In the genomic region with DNA sequence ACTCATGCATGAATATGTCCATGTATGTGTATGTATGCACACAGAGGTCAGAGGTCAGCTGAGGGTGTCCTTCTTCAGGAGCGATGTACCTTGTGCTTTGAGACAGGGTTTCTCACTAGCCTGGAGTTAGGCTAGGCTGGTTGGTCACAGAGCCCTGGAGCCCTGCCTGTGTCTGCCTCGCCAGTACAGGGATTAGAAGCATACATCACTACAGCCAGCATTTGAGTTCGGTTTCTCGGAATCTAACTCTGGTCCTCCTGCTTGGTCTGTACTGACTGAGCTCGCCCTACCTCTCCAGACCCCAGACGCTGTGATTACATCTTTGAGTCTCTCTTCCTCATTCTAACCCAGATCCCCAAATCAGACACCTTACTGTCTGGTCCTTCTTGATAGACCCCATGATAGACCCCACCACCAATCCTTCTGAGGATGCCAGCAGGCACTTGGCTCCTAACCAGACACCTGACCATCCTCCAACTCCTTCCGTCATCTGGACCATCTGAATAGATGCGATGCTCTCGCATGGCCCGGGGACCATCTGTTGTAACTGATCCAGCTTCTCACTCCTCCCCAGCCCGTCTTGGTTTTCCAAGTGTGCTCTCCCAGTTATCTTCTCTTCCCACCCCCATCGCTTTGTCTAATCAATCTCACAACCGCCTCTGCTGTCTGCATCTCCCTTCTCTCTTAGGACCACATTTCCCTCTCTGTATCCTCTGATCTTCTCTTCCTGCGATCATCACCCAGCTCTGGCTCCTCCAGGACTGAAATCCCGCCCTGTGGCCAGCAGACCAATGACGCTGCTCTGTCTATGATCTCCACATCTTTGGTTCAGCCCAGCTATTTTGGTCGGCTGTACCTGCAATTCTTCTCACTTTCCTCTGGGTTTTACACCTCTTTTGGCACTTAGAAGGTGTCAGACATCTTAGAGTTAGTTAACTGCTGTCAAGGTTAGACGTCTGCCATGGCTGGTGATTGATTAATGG, we compare ENCODE assay signal across 34 mouse cellular contexts. TPM values are rescaled to one million over a fixed set of nuclear protein-coding genes. Genes with fewer than 3 reads are reported as not detected.
DNase-seq lines count a peak whose midpoint lies in the region; ATAC-seq and TF ChIP-seq lines count a peak whose summit lies in the region.
"Had no signal": no experiment of that assay in that cellular context is flagged by ENCODE, and none has a peak within 500 bp of the region (broad histone marks: within the 10 kb centered on the region; RNA-seq: fewer than 3 reads in every experiment).

No protein-coding gene starts in this region.

- no peak for TF ChIP-seq CTCF in brain, embryonic 14.5 days (IDR thresholded peaks at IDR 0.05; ENCODE audit: borderline replicate concordance, extremely low read depth, insufficient read depth, insufficient read length)
- TF ChIP-seq CTCF in forebrain, postnatal 0 days (IDR thresholded peaks at IDR 0.05; ENCODE audit: low read depth), result no peak
- TF ChIP-seq CTCF in liver, postnatal 0 days (IDR thresholded peaks at IDR 0.05; ENCODE audit: low read depth), result no peak

- H3K9ac ChIP-seq in hindbrain, embryonic 15.5 days, result no peak overlapping the region
- no peak overlapping the region for H3K9ac ChIP-seq in hindbrain, embryonic 16.5 days (ENCODE audit: low read depth, low read length)
- no peak overlapping the region for H3K9ac ChIP-seq in forebrain, postnatal 0 days
- no peak overlapping the region for H3K9ac ChIP-seq in liver, postnatal 0 days (replicated peaks)
- H3K9ac ChIP-seq: embryonic facial prominence, embryonic 12.5 days; hindbrain, embryonic 12.5 days; limb, embryonic 13.5 days; liver, embryonic 12.5 days had no signal

- no peaks in the 10 kb centered on the region for H3K9me3 ChIP-seq in hindbrain, embryonic 15.5 days
- no peaks in the 10 kb centered on the region for H3K9me3 ChIP-seq in hindbrain, embryonic 16.5 days (ENCODE audit: control insufficient read depth, low read length)
- no peaks in the 10 kb centered on the region for H3K9me3 ChIP-seq in forebrain, postnatal 0 days (ENCODE audit: low read length)
- no peaks in the 10 kb centered on the region for H3K9me3 ChIP-seq in liver, postnatal 0 days (ENCODE audit: low read length)
- H3K9me3 ChIP-seq: embryonic facial prominence, embryonic 12.5 days; hindbrain, embryonic 12.5 days; limb, embryonic 13.5 days; liver, embryonic 12.5 days had no signal

- no peak for TF ChIP-seq EP300 in liver, postnatal 0 days (IDR thresholded peaks at IDR 0.05; ENCODE audit: low read depth)

- peak; percentile 39; the same call in 1 of the 2 replicates for ATAC-seq in hindbrain, embryonic 15.5 days (ENCODE audit: low FRiP score, low read depth)
- ATAC-seq in hindbrain, embryonic 16.5 days, result no peak
- peak; percentile 34 for ATAC-seq in forebrain, postnatal 0 days
- ATAC-seq in liver, postnatal 0 days, result no peak
- ATAC-seq: activated CD4-positive, CD25-positive, alpha-beta regulatory T cell, adult 4 months; intestine, embryonic 16.5 days; liver, embryonic 12.5 days had no signal

- peak; percentile 42 for DNase-seq in brain, embryonic 14.5 days (ENCODE audit: low read depth)
- DNase-seq in cerebellum, adult 9-10 months, result peak; percentile 76
- DNase-seq in forebrain, postnatal 0 days, result no peak
- no peak for DNase-seq in retina, embryonic 14.5 days (ENCODE audit: low spot score)
- DNase-seq in liver, postnatal 0 days, result no peak
- DNase-seq: adrenal gland, postnatal 10 days; B cell, adult 2 months; gastrocnemius, postnatal 36 days; kidney, adult 9 months; kidney, postnatal 14 days; layer of hippocampus, postnatal 36 days; lung, adult 2 months; lung, postnatal 14 days; right cerebral cortex, postnatal 25 days; spleen, adult 18-20 months; thymus, postnatal 14 days had no signal

- no peaks in the 10 kb centered on the region for H3K27me3 ChIP-seq in hindbrain, embryonic 15.5 days
- H3K27me3 ChIP-seq in hindbrain, embryonic 16.5 days (replicated peaks; ENCODE audit: control insufficient read depth, insufficient read depth, low read length), result no peaks in the 10 kb centered on the region
- no peaks in the 10 kb centered on the region for H3K27me3 ChIP-seq in forebrain, postnatal 0 days (ENCODE audit: insufficient read depth, low read length)
- no peaks in the 10 kb centered on the region for H3K27me3 ChIP-seq in liver, postnatal 0 days (ENCODE audit: insufficient read depth, low read length)
- H3K27me3 ChIP-seq: embryonic facial prominence, embryonic 12.5 days; hindbrain, embryonic 12.5 days had no signal

- no peaks in the 10 kb centered on the region for H3K36me3 ChIP-seq in hindbrain, embryonic 15.5 days
- no peaks in the 10 kb centered on the region; the same call in 1 of the 2 replicates for H3K36me3 ChIP-seq in hindbrain, embryonic 16.5 days (ENCODE audit: control insufficient read depth, insufficient read depth, low read length)
- H3K36me3 ChIP-seq in forebrain, postnatal 0 days (ENCODE audit: insufficient read depth), result no peaks in the 10 kb centered on the region
- H3K36me3 ChIP-seq in liver, postnatal 0 days (replicated peaks; ENCODE audit: insufficient read depth, low read length), result no peaks in the 10 kb centered on the region
- H3K36me3 ChIP-seq: embryonic facial prominence, embryonic 12.5 days; limb, embryonic 13.5 days; liver, embryonic 12.5 days had no signal

- H3K4me2 ChIP-seq in hindbrain, embryonic 15.5 days, result no peak overlapping the region
- H3K4me2 ChIP-seq in hindbrain, embryonic 16.5 days (ENCODE audit: low read length), result no peak overlapping the region
- H3K4me2 ChIP-seq in forebrain, postnatal 0 days (ENCODE audit: low read depth), result no peak overlapping the region
- no peak overlapping the region for H3K4me2 ChIP-seq in liver, postnatal 0 days (ENCODE audit: low read depth, low read length)
- H3K4me2 ChIP-seq: embryonic facial prominence, embryonic 12.5 days; hindbrain, embryonic 12.5 days; limb, embryonic 13.5 days; liver, embryonic 12.5 days; midbrain, embryonic 11.5 days had no signal

- H3K4me3 ChIP-seq in hindbrain, embryonic 15.5 days, result no peak overlapping the region
- H3K4me3 ChIP-seq in hindbrain, embryonic 16.5 days (ENCODE audit: low read length), result no peak overlapping the region
- no peak overlapping the region for H3K4me3 ChIP-seq in forebrain, postnatal 0 days (ENCODE audit: low read depth, low read length)
- H3K4me3 ChIP-seq in liver, postnatal 0 days (ENCODE audit: low read depth, low read length), result no peak overlapping the region
- H3K4me3 ChIP-seq: embryonic facial prominence, embryonic 12.5 days; hindbrain, embryonic 12.5 days; limb, embryonic 13.5 days; liver, embryonic 12.5 days had no signal

- H3K4me1 ChIP-seq in hindbrain, embryonic 15.5 days (replicated peaks), result no peaks in the 10 kb centered on the region
- H3K4me1 ChIP-seq in hindbrain, embryonic 16.5 days (ENCODE audit: control insufficient read depth, insufficient read depth, low read depth, low read length), result no peaks in the 10 kb centered on the region
- no peaks in the 10 kb centered on the region for H3K4me1 ChIP-seq in forebrain, postnatal 0 days (ENCODE audit: insufficient read depth)
- H3K4me1 ChIP-seq in liver, postnatal 0 days (ENCODE audit: insufficient read depth), result no peaks in the 10 kb centered on the region
- H3K4me1 ChIP-seq: embryonic facial prominence, embryonic 12.5 days; limb, embryonic 13.5 days; liver, embryonic 12.5 days had no signal

- WGBS in hindbrain, embryonic 15.5 days, result 72% methylated on average over 18 of the region's 18 CpGs
- 70% methylated on average over 18 of the region's 18 CpGs for WGBS in hindbrain, embryonic 16.5 days
- 68% methylated on average over 18 of the region's 18 CpGs for WGBS in forebrain, postnatal 0 days
- 59% methylated on average over 18 of the region's 18 CpGs for WGBS in liver, postnatal 0 days (ENCODE audit: insufficient replicate concordance)

- no peak for TF ChIP-seq POLR2A in brain, embryonic 14.5 days (IDR thresholded peaks at IDR 0.05; ENCODE audit: borderline replicate concordance, extremely low read depth, insufficient read depth, insufficient read length, poor library complexity, severe bottlenecking)

- H3K27ac ChIP-seq in hindbrain, embryonic 15.5 days (replicated peaks), result no peak overlapping the region; the same call in 1 of the 2 replicates
- H3K27ac ChIP-seq in hindbrain, embryonic 16.5 days (ENCODE audit: low read depth, low read length), result no peak overlapping the region; the same call in 1 of the 2 replicates
- peak overlapping the region; percentile 35; the same call in 1 of the 2 replicates for H3K27ac ChIP-seq in forebrain, postnatal 0 days (ENCODE audit: low read depth, low read length)
- H3K27ac ChIP-seq in liver, postnatal 0 days (ENCODE audit: low read depth), result no peak overlapping the region
- H3K27ac ChIP-seq: embryonic facial prominence, embryonic 12.5 days; hindbrain, embryonic 12.5 days; limb, embryonic 13.5 days; liver, embryonic 12.5 days had no signal

RNA-seq across cellular contexts. Expression of gene Mmp24, which starts 13.1 kb away (rescaled TPM):
- polyA plus RNA-seq in hindbrain, embryonic 15.5 days (2015; fragmentation: Nextera tagmentation; extraction: Ambion mirVana), result 18.9 and 19.6 TPM in 2 replicates
- 16.0 and 16.8 TPM in 2 replicates for polyA plus RNA-seq in hindbrain, embryonic 16.5 days (2015; fragmentation: Nextera tagmentation; extraction: Ambion mirVana)
- 65.2 and 81.3 TPM in 2 replicates for polyA plus RNA-seq in brain, embryonic 14.5 days (2012; rRNA removed)
- total RNA-seq in forebrain, postnatal 0 days (2014; rRNA removed), result 124 and 128 TPM in 2 replicates
- 15.5 and 17.0 TPM in 2 replicates for polyA plus RNA-seq in forebrain, postnatal 0 days (2015; fragmentation: Nextera tagmentation; extraction: Ambion mirVana)
- not detected in 2 replicates for polyA plus RNA-seq in liver, postnatal 0 days (2015; fragmentation: Nextera tagmentation; extraction: Ambion mirVana)
- total RNA-seq: gastrocnemius, adult 18-20 months; gastrocnemius, postnatal 36 days; heart, adult 8-10 months; monocyte, adult 5-6 weeks; neutrophil, adult 5-6 weeks had no signal
- polyA plus RNA-seq: heart, embryonic 14.5 days had no signal

RNA-seq across cellular contexts. Expression of gene BC029722, which starts 31.0 kb away (rescaled TPM):
- 39.1 and 42.7 TPM in 2 replicates for polyA plus RNA-seq in hindbrain, embryonic 15.5 days (2015; fragmentation: Nextera tagmentation; extraction: Ambion mirVana)
- 43.6 and 47.5 TPM in 2 replicates for polyA plus RNA-seq in hindbrain, embryonic 16.5 days (2015; fragmentation: Nextera tagmentation; extraction: Ambion mirVana)
- 21.5 and 26.5 TPM in 2 replicates for polyA plus RNA-seq in brain, embryonic 14.5 days (2012; rRNA removed)
- 26.4 and 31.4 TPM in 2 replicates for total RNA-seq in forebrain, postnatal 0 days (2014; rRNA removed)
- 53.4 and 55.5 TPM in 2 replicates for polyA plus RNA-seq in forebrain, postnatal 0 days (2015; fragmentation: Nextera tagmentation; extraction: Ambion mirVana)
- polyA plus RNA-seq in liver, postnatal 0 days (2015; fragmentation: Nextera tagmentation; extraction: Ambion mirVana), result 6.6 and 7.5 TPM in 2 replicates

RNA-seq across cellular contexts. Expression of gene Procr, which starts 37.3 kb away (rescaled TPM):
- 2.9 and 4.1 TPM in 2 replicates for polyA plus RNA-seq in hindbrain, embryonic 15.5 days (2015; fragmentation: Nextera tagmentation; extraction: Ambion mirVana)
- polyA plus RNA-seq in hindbrain, embryonic 16.5 days (2015; fragmentation: Nextera tagmentation; extraction: Ambion mirVana), result 2.3 and 3.7 TPM in 2 replicates
- 2.4 and 3.1 TPM in 2 replicates for polyA plus RNA-seq in brain, embryonic 14.5 days (2012; rRNA removed)
- total RNA-seq in forebrain, postnatal 0 days (2014; rRNA removed), result 1.6 and 1.9 TPM in 2 replicates
- polyA plus RNA-seq in forebrain, postnatal 0 days (2015; fragmentation: Nextera tagmentation; extraction: Ambion mirVana), result 1.6 and 1.9 TPM in 2 replicates
- polyA plus RNA-seq in liver, postnatal 0 days (2015; fragmentation: Nextera tagmentation; extraction: Ambion mirVana), result 1.1 and 1.7 TPM in 2 replicates
- total RNA-seq: monocyte, adult 5-6 weeks; neutrophil, adult 5-6 weeks had no signal
- polyA plus RNA-seq: activated CD4-positive, CD25-positive, alpha-beta regulatory T cell, adult 4 months had no signal

RNA-seq across cellular contexts. Expression of gene Eif6, which starts 38.5 kb away (rescaled TPM):
- 148 and 155 TPM in 2 replicates for polyA plus RNA-seq in hindbrain, embryonic 15.5 days (2015; fragmentation: Nextera tagmentation; extraction: Ambion mirVana)
- 151 TPM in 2 replicates for polyA plus RNA-seq in hindbrain, embryonic 16.5 days (2015; fragmentation: Nextera tagmentation; extraction: Ambion mirVana)
- 88.8 and 100.0 TPM in 2 replicates for polyA plus RNA-seq in brain, embryonic 14.5 days (2012; rRNA removed)
- 91.9 and 99.3 TPM in 2 replicates for total RNA-seq in forebrain, postnatal 0 days (2014; rRNA removed)
- polyA plus RNA-seq in forebrain, postnatal 0 days (2015; fragmentation: Nextera tagmentation; extraction: Ambion mirVana), result 145 and 171 TPM in 2 replicates
- polyA plus RNA-seq in liver, postnatal 0 days (2015; fragmentation: Nextera tagmentation; extraction: Ambion mirVana), result 120 and 130 TPM in 2 replicates

RNA-seq across cellular contexts. Expression of gene Fam83c, which starts 46.4 kb away (rescaled TPM):
- 0.45 and 0.82 TPM in 2 replicates for polyA plus RNA-seq in hindbrain, embryonic 15.5 days (2015; fragmentation: Nextera tagmentation; extraction: Ambion mirVana)
- polyA plus RNA-seq in hindbrain, embryonic 16.5 days (2015; fragmentation: Nextera tagmentation; extraction: Ambion mirVana), result 0.41 and 0.61 TPM in 2 replicates
- polyA plus RNA-seq in brain, embryonic 14.5 days (2012; rRNA removed), result 0.04 TPM in 2 replicates
- total RNA-seq in forebrain, postnatal 0 days (2014; rRNA removed), result not detected in 2 replicates
- polyA plus RNA-seq in forebrain, postnatal 0 days (2015; fragmentation: Nextera tagmentation; extraction: Ambion mirVana), result 0.06 and 0.12 TPM in 2 replicates
- 0.15 and 0.19 TPM in 2 replicates for polyA plus RNA-seq in liver, postnatal 0 days (2015; fragmentation: Nextera tagmentation; extraction: Ambion mirVana)
- total RNA-seq: adrenal gland, postnatal 10 days; gastrocnemius, adult 18-20 months; gastrocnemius, postnatal 36 days; heart, adult 8-10 months; heart, postnatal 25 days; layer of hippocampus, adult 18-20 months; layer of hippocampus, postnatal 36 days; left cerebral cortex, postnatal 10 days; megakaryocyte progenitor cell, adult 5-6 weeks; monocyte, adult 5-6 weeks; neutrophil, adult 5-6 weeks had no signal
- polyA plus RNA-seq: activated CD4-positive, CD25-positive, alpha-beta regulatory T cell, adult 4 months had no signal

Comparison
In these comparisons a context has a peak if more than half of its experiments do, and no peak if none do; other contexts are left out.
1. ATAC-seq: peak in hindbrain, embryonic 15.5 days (single experiment) and forebrain, postnatal 0 days (single experiment); none in hindbrain, embryonic 16.5 days (single experiment) and liver, postnatal 0 days (single experiment).
2. DNase-seq: peak in brain, embryonic 14.5 days (single experiment) and cerebellum, adult 9-10 months (single experiment); none in forebrain, postnatal 0 days (single experiment), retina, embryonic 14.5 days (single experiment) and liver, postnatal 0 days (single experiment).
3. RNA of gene Mmp24, which starts 13.1 kb away (polyA plus RNA-seq): 65.2 to 81.3 TPM in brain, embryonic 14.5 days, 18.9 to 19.6 TPM in hindbrain, embryonic 15.5 days, 15.5 to 17.0 TPM in forebrain, postnatal 0 days and 16.0 to 16.8 TPM in hindbrain, embryonic 16.5 days; not detected in liver, postnatal 0 days; every median in the first group is over 10 times any median in the second.